Mouse (Mus musculus) kidney, embryonic 15.5 days (tissue): Measurements from ENCODE around the gene Copz2. TPM values are rescaled to one million over a fixed set of nuclear protein-coding genes. Genes with fewer than 3 reads are reported as not detected.

Source experiments
- ATAC-seq: fragments of 200-750 bp; cut with Nextera tagmentation; replicated peaks from 2 replicates; pipeline ENCODE4 v1.8.0; 2017; ENCODE audit warnings: moderate TSS enrichment; ENCODE audit not compliant: low FRiP score
- H3K27ac ChIP-seq: fragments of 300-500 bp; sonication (generic); 2 replicates; pipeline ENCODE4 v1.5.1; 2015; ENCODE audit warnings: mild to moderate bottlenecking, inconsistent platforms
- H3K27me3 ChIP-seq: fragments of 300-500 bp; sonication (generic); 2 replicates; pipeline ENCODE4 v1.6.1; 2015; ENCODE audit warnings: inconsistent platforms
- H3K36me3 ChIP-seq: fragments of 300-500 bp; sonication (generic); 2 replicates; pipeline ENCODE4 v1.6.1; 2015; ENCODE audit warnings: inconsistent platforms
- H3K4me1 ChIP-seq: fragments of 300-500 bp; sonication (generic); 2 replicates; pipeline ENCODE4 v1.6.1; 2015; ENCODE audit warnings: inconsistent platforms
- H3K4me2 ChIP-seq: fragments of 300-500 bp; sonication (generic); 2 replicates; pipeline ENCODE4 v1.6.1; 2015; ENCODE audit warnings: moderate library complexity, mild to moderate bottlenecking, inconsistent platforms
- H3K4me3 ChIP-seq: fragments of 300-500 bp; sonication (generic); replicated peaks from 2 replicates; pipeline ENCODE4 v1.5.1; 2015; ENCODE audit warnings: mild to moderate bottlenecking, inconsistent platforms
- H3K9ac ChIP-seq: fragments of 300-500 bp; sonication (generic); 2 replicates; pipeline ENCODE4 v1.6.1; 2015; ENCODE audit warnings: mild to moderate bottlenecking, inconsistent platforms
- H3K9me3 ChIP-seq: fragments of 300-500 bp; sonication (generic); replicated peaks from 2 replicates; pipeline ENCODE4 v1.6.1; 2016; ENCODE audit warnings: inconsistent platforms
- WGBS: fragments of 180-500 bp; shearing (Covaris S2); methylation state at CpG from one replicate; pipeline ENCODE4 v1.1.7; 2015; ENCODE audit warnings: mixed read lengths; 5-methylcytosine and 5-hydroxymethylcytosine counted together
- polyA plus RNA-seq: library from polyadenylated mRNA; unstranded; fragments of >200 nt; fragmentation: Nextera tagmentation; extraction: Ambion mirVana; gene quantifications from 2 replicates; pipeline ENCODE4 v1.2.1, GENCODE M21; 2015

Gene Copz2
- polyA plus RNA-seq, 1 experiment from 2014 or later, result 121 TPM

DNA sequence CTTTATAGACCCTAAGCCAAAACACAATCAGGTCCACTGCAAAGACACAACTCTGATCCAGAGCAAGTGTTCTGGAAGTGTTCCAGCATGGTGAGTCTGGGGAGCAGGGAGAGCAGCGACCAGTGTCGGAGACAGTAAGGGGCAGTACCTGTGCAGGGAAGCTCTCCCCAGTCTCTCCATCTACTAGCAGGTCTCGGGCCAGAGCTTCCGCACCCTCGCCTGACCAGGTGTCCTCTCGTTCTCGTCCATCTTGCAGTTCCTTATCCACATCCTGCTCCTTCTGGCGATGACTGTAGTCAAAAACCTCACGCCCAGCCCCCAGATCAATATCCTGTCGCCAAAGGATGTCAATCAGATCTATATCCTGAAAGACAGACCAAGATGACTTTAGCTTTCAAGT is 27.7 kb upstream of the Copz2 start:
- Histone ChIP-seq H3K36me3 (peaks cover 70% of the 10 kb centered on the region), H3K4me2 (no peak overlapping the region), H3K27ac (no peak overlapping the region), H3K4me1 (peaks cover 46% of the 10 kb centered on the region), H3K9ac (no peak overlapping the region), H3K9me3 (no peaks in the 10 kb centered on the region), H3K27me3 (no peaks in the 10 kb centered on the region), H3K4me3 (no peak overlapping the region)
- ATAC-seq, result no peak
- WGBS, result 90% methylated on average over 10 of the region's 10 CpGs

DNA sequence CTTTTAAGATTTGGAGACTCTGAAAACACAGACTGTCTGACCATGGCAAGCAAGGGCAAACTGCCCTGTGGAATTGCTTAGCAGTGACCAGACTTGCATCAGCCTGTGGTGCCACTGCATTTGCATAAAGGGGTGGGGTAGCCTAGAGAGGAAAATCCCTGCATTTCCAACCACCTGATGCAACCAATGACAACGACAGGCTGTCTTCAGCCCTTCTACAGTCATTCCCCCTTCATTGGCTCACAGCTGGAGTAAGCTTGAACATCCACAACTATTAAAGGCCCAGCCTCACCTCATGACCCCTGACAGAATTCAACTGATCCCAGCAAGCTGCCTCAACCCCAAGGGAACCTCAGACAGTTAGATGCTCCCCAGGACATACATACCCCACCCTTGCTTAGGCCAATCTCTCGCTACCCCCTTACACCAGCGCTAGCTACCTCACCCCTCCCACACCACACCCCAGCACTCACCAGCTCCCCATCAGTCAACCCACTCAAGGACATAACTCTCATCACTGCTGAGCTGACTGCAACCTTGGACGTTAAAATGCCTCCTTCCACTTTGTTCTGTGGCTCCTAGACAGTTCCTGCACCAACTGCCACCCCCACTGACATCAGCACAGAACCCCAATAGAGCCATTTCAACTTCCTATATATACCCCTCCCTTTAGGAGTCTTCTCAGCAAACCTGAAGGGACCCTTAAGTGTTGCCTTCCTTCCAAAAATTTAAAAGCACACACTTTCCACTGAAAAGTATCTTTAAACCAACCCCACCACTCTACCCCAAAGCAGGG is 26.8 kb upstream of the Copz2 start:
- Histone ChIP-seq H3K27ac (peak overlapping the region; percentile 90; the same call in 1 of the 2 replicates), H3K4me2 (peak overlapping the region; percentile 90), H3K36me3 (peaks cover 70% of the 10 kb centered on the region), H3K4me3 (peak overlapping the region; percentile 50), H3K27me3 (no peaks in the 10 kb centered on the region), H3K4me1 (peaks cover 55% of the 10 kb centered on the region), H3K9me3 (no peaks in the 10 kb centered on the region), H3K9ac (peak overlapping the region; percentile 42)
- no peak for ATAC-seq
- 33% methylated on average over 4 of the region's 4 CpGs for WGBS

DNA sequence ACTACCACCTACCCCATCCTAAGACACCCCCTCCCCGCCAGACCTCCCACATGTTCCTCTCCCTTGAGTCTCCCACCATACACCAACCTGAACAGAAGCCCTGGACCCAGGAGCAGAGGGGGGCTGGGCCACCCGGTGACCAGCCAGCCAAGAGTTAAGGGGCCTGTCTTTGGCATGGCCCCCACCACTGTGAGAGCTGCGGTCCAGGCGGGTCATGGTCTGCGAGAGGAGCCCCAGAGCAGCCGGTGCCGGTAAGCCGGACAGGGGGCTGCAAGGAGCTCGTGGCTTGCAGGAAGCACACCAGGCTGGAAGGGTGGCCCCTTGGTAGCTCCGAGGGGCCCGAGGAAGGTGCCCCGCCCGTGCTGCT is 26.2 kb upstream of the Copz2 start:
- H3K4me1 ChIP-seq, result peaks cover 60% of the 10 kb centered on the region
- H3K27me3 ChIP-seq, result no peaks in the 10 kb centered on the region
- H3K27ac ChIP-seq, result peak overlapping the region; percentile 90
- H3K4me3 ChIP-seq, result peak overlapping the region; percentile 50
- peak overlapping the region; percentile 42 for H3K9ac ChIP-seq
- ATAC-seq, result peak; percentile 21
- peak overlapping the region; percentile 90 for H3K4me2 ChIP-seq
- 5% methylated on average over 13 of the region's 13 CpGs for WGBS
- H3K9me3 ChIP-seq, result no peaks in the 10 kb centered on the region
- H3K36me3 ChIP-seq, result peaks cover 66% of the 10 kb centered on the region

DNA sequence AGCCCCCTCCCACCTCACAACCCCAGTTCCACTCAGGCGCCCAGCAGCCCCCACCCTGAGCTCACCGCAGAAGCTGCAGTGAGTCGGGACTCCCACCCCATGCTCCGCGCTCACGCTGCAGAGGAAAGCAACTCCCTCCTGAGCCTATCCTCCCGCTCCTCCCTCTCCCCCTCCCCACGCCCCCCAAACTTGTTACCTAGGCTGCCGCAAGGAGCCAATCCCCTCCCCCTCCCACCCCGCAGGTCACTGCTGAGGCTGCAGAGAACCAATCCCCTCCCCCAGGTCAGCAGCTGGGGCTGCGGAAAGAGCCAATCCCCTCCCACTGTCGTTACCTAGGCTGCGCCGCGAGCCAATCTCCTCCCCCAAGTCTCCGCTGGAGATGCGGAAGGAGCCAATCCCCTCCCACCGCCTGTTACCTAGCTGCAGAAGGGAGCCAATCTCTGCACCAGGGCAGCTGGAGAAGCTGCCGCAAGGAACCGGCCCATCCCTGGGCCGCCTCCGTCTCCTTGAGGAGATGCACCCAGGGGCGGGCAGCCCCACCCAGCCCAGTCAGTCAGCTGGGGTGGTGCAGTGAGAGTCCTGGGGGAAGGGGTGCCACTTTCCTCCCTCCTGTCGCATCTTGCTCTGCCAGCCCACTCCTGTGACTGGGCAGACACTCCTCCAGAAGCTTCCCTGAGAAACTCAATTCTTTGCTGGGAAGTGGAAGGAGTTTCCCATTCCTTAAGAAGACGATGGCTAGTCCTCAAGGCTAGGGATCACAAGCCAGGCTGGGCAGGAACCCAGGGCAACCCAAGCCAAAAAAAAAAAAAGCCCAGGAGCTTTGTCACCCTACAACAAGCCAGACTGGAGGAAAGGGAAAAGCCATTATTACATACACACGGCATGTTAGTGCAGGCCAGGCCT is 25.5 kb upstream of the Copz2 start:
- peak; percentile 87 for ATAC-seq
- H3K4me1 ChIP-seq, result peaks cover 65% of the 10 kb centered on the region

DNA sequence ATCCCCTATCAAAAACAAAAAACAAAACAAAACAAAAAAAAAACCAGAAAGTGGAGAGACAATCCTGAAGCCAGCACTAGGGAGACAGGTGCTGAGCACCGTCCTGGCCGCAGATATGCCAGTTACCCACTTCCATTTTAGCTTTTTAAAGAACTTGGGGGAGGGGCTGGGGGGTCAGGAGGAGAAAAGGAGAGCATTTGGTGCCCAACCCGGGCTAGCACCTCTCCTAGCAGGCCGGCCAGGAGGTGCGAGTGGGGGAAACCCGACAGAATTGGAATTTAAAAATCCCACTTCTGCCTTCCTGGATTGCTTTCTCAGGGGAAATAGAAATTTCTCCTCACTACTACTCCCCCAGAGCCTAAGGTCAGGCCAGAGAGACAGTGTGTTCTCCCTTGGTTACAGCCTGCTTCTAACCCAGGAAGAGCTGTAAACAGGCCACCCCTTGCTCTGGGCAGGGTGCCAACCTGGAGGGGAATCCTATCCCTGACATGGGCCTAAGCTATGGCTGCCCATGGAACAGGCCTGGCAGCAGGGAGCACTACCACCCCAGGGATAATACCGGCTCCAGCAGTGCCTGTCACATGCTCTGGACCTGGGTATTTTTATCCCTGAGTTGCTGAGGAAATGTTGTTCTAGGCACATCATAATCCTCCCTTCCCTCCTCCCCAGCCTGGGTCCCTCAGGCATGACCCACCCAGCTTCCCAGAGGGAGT is 24.7 kb upstream of the Copz2 start:
- Histone ChIP-seq H3K36me3 (peaks cover 52% of the 10 kb centered on the region), H3K27me3 (no peaks in the 10 kb centered on the region), H3K4me3 (peak overlapping the region; percentile 50), H3K4me1 (peaks cover 65% of the 10 kb centered on the region), H3K4me2 (peak overlapping the region; percentile 90), H3K9ac (peak overlapping the region; percentile 21), H3K9me3 (no peaks in the 10 kb centered on the region), H3K27ac (peak overlapping the region; percentile 90)
- 29% methylated on average over 7 of the region's 7 CpGs for WGBS
- ATAC-seq, result no peak

More for the DNA sequence above, 25.5 kb upstream of the Copz2 start:
- Histone ChIP-seq H3K36me3 (peaks cover 60% of the 10 kb centered on the region), H3K27ac (peak overlapping the region; percentile 90), H3K9ac (peak overlapping the region; percentile 42), H3K4me2 (peak overlapping the region; percentile 90), H3K27me3 (no peaks in the 10 kb centered on the region), H3K4me3 (peak overlapping the region; percentile 50), H3K9me3 (no peaks in the 10 kb centered on the region)
- under 1% methylated on average over 26 of the region's 26 CpGs for WGBS

DNA sequence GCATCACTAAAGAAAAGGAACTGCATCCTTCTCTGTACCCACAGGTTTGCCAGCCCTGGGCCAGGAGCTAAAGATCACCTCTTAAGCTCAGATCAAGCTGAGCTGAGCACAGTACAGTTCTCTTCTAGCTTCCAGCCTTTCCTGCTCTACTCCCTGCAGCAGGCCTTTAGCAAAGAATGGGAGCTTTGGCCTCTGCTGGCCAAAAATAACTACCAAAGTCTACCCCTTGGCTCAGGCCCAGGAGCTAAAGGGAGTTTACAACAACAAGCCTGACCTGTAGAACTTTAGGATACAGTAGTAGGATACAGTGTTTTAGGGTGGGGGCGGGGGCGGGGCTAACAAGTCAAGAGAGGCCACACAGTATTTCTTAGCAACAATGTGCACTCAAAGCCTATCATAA is 23.2 kb upstream of the Copz2 start:
- H3K4me3 ChIP-seq, result peak overlapping the region; percentile 50
- peaks cover 74% of the 10 kb centered on the region for H3K4me1 ChIP-seq
- H3K27ac ChIP-seq, result peak overlapping the region; percentile 90

DNA sequence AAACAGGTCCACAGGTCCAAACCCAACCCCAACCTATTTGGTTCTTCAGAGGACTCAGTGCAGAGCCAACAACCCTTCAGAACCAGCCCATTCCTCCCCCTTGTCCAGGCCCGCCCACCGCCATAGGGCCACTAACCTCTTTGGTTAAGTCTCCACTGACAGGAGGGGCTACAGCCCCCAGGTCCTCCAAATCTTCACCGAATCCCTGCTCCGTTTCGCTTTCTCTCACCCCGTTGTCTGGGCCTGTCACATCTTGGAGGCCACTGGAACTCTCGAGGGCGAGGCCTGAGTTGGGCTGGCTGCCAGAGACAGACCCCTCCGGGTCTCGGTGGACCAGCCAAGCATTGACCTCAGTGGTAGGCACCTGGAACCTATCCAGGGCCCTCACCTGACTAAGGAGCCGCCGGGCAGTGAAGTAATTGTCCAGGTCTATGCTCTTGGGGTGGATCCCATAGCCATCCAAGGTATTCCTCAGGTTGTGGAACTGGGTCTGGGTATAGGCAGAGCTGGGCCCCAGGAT is 22.5 kb upstream of the Copz2 start:
- H3K27ac ChIP-seq, result peak overlapping the region; percentile 90
- H3K4me2 ChIP-seq, result peak overlapping the region; percentile 90
- H3K9ac ChIP-seq, result 0 out of 2 replicates have a peak overlapping the region, but pooled peaks have one; percentile 18
- no peaks in the 10 kb centered on the region for H3K27me3 ChIP-seq
- no peaks in the 10 kb centered on the region for H3K9me3 ChIP-seq
- no peak for ATAC-seq
- 72% methylated on average over 12 of the region's 12 CpGs for WGBS
- peaks cover 77% of the 10 kb centered on the region for H3K4me1 ChIP-seq
- peaks cover 30% of the 10 kb centered on the region for H3K36me3 ChIP-seq
- peak overlapping the region; percentile 50 for H3K4me3 ChIP-seq

More for the DNA sequence above, 23.2 kb upstream of the Copz2 start:
- H3K4me2 ChIP-seq, result peak overlapping the region; percentile 90
- H3K9ac ChIP-seq, result 0 out of 2 replicates have a peak overlapping the region, but pooled peaks have one; percentile 1
- H3K36me3 ChIP-seq, result peaks cover 36% of the 10 kb centered on the region
- no peak for ATAC-seq
- WGBS, result 55% methylated on average over 2 of the region's 2 CpGs
- H3K9me3 ChIP-seq, result no peaks in the 10 kb centered on the region
- no peaks in the 10 kb centered on the region for H3K27me3 ChIP-seq

DNA sequence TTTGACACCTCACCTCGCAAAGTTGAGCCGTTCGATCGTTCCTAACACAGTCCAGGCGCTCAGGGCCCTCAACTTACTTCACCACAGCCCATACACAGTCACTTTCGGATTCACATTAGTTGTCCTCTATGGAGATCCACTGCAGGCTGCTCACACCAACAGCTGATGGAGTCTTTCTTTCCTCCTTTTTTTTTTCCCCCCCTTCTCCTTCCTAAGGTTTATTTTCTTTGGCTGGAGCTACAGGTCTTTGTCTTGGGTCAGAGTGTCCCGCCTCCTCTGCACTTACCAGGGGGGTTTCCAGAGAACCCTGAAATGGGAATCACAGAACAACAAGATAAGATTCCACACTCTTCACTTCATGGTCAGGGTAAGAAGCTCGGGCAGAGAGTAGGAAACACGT is 21.8 kb upstream of the Copz2 start:
- no peak for ATAC-seq
- Histone ChIP-seq H3K36me3 (peaks cover 22% of the 10 kb centered on the region), H3K9ac (no peak overlapping the region), H3K4me3 (peak overlapping the region; percentile 50), H3K4me1 (peaks cover 69% of the 10 kb centered on the region), H3K27ac (peak overlapping the region; percentile 90; the same call in 1 of the 2 replicates), H3K27me3 (no peaks in the 10 kb centered on the region), H3K9me3 (no peaks in the 10 kb centered on the region), H3K4me2 (peak overlapping the region; percentile 90)
- 54% methylated on average over 9 of the region's 9 CpGs for WGBS

DNA sequence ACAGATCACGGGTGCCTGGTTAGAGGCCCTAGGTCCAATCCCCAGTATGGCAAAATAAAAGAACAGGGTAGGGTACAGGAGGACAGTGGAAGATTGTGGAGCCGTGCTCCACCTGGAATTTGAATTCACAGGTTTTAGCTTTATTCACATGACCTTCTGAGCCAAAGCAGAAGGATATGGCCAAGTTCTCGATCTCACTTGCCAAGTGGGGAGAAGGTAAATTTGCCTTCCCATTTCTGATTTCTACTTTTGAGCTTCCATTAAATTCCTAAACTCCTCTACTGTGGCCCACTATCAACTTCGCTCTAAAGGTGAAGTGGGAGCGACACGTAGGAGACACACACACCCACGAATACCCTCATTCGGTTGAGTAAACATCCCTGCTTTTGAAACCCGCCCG is 20.8 kb upstream of the Copz2 start:
- no peak for ATAC-seq
- peaks cover 21% of the 10 kb centered on the region for H3K36me3 ChIP-seq
- H3K4me3 ChIP-seq, result peak overlapping the region; percentile 95
- peak overlapping the region; percentile 90 for H3K4me2 ChIP-seq
- H3K27ac ChIP-seq, result peak overlapping the region; percentile 100
- H3K4me1 ChIP-seq, result peaks cover 60% of the 10 kb centered on the region
- H3K27me3 ChIP-seq, result no peaks in the 10 kb centered on the region
- H3K9ac ChIP-seq, result peak overlapping the region; percentile 91
- H3K9me3 ChIP-seq, result no peaks in the 10 kb centered on the region
- WGBS, result 8% methylated on average over 10 of the region's 10 CpGs

DNA sequence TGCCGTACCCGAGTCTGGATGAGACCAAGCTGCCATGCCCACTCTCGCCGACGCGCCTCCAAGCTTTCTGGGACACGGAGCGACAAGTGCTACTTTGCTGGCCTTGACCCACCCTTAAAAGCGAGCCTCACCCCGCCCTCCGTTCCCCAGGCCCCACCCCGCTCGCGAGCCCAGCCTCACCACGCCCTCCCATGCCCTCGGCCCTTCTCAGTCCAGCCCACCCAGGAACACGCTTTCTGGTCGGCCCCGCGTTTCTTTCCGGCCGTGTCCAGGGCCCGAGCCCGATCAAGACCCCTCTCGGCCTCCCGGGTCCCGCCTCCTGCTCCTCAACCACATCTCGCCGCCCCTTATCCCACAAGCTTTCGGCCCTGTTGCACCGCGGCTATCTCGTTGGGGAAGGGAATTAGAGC is 20.3 kb upstream of the Copz2 start:
- Histone ChIP-seq H3K36me3 (peaks cover 21% of the 10 kb centered on the region), H3K9me3 (no peaks in the 10 kb centered on the region), H3K4me3 (peak overlapping the region; percentile 95), H3K4me1 (peaks cover 57% of the 10 kb centered on the region), H3K9ac (peak overlapping the region; percentile 91), H3K4me2 (peak overlapping the region; percentile 90), H3K27ac (peak overlapping the region; percentile 100), H3K27me3 (no peaks in the 10 kb centered on the region)
- under 1% methylated on average over 33 of the region's 33 CpGs for WGBS
- peak; percentile 78 for ATAC-seq

DNA sequence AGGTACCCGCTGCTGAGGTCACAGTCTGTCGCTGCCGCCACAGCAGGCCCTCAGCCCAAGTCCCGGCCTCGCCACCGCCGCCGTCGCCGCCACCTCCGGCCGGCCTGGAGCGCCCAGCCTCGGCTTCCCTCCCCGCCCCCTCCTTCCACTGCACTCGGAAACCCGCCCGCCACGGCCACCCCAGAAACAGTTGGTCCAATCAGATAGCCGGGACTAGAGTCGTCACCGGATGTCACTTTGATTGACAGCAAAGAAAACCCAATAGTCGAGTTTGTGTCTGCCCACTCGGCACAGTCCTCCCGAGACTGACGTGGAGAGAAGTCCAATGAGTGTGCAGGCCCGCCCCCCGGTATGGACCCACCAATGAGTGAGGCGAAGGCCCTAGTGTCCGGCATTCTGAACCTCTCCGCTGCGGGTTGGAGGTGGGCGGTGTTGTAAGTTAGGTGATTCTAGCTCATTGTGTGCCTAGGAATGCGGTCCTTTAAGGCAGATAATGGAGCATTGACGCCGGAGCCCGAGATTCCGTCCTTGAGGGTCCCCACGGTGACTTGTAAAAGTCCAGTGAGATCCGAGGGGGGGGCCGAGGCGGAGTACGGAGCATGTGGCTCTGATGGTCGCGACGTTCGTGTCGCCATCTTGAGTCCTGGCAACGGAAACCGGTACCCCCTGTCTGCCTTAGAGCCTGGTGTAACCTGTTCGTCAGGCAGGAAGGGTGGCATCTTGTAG is 19.7 kb upstream of the Copz2 start, which contains the start of gene Nfe2l1:
Gene Nfe2l1 (minus strand): TSS at position 156 of the 726 bp plus-strand sequence.
- H3K27ac ChIP-seq, result peak within 1 kb of the TSS; percentile 100
- peak within 1 kb of the TSS; percentile 90 for H3K4me2 ChIP-seq
- no peaks in the 10 kb centered on the region for H3K27me3 ChIP-seq
- peaks cover 21% of the 10 kb centered on the region for H3K36me3 ChIP-seq
- WGBS, result under 1% methylated on average over 50 of the region's 51 CpGs
- H3K4me1 ChIP-seq, result peaks cover 51% of the 10 kb centered on the region
- peak within 1 kb of the TSS; percentile 91 for H3K9ac ChIP-seq
- ATAC-seq, result peak; percentile 98
- no peaks in the 10 kb centered on the region for H3K9me3 ChIP-seq
- peak within 1 kb of the TSS; percentile 95 for H3K4me3 ChIP-seq
